Comparison of ENCODE assay signal across 20 mouse cellular contexts in genomic region chr2:68888094-68888705, GRCm38 (mm10). TPM values are rescaled to one million over a fixed set of nuclear protein-coding genes. Genes with fewer than 3 reads are reported as not detected.
DNase-seq lines count a peak whose midpoint lies in the region; ATAC-seq and TF ChIP-seq lines count a peak whose summit lies in the region.
"Had no signal": no experiment of that assay in that cellular context is flagged by ENCODE, and none has a peak within 500 bp of the region (broad histone marks: within the 10 kb centered on the region; RNA-seq: fewer than 3 reads in every experiment).

No protein-coding gene starts in this region.

- no peak for ATAC-seq in kidney, embryonic 15.5 days (replicated peaks; ENCODE audit: low FRiP score)
- no peak for ATAC-seq in kidney, embryonic 14.5 days (ENCODE audit: low FRiP score, low TSS enrichment)
- no peak for ATAC-seq in neural tube, embryonic 15.5 days (ENCODE audit: low FRiP score)
- ATAC-seq in liver, embryonic 12.5 days = no peak

- H3K4me3 ChIP-seq in kidney, embryonic 15.5 days (replicated peaks) = no peak overlapping the region
- no peak overlapping the region for H3K4me3 ChIP-seq in kidney, embryonic 14.5 days (ENCODE audit: low read length)
- no peak overlapping the region for H3K4me3 ChIP-seq in neural tube, embryonic 15.5 days (replicated peaks)
- H3K4me3 ChIP-seq in cortical plate, adult 2 months (ENCODE audit: insufficient read depth, low read length) = no peak overlapping the region
- H3K4me3 ChIP-seq in olfactory bulb, adult 2 months (ENCODE audit: insufficient read depth, low read depth, low read length) = no peak overlapping the region
- no peak overlapping the region for H3K4me3 ChIP-seq in liver, embryonic 12.5 days
- H3K4me3 ChIP-seq: embryonic facial prominence, embryonic 15.5 days; forebrain, embryonic 12.5 days; heart, embryonic 10.5 days; limb, embryonic 13.5 days; liver, embryonic 15.5 days had no signal

- peaks cover 29% of the 10 kb centered on the region for H3K4me1 ChIP-seq in kidney, embryonic 15.5 days
- H3K4me1 ChIP-seq in kidney, embryonic 14.5 days (ENCODE audit: control insufficient read depth, insufficient read depth, low read length) = peaks cover 13% of the 10 kb centered on the region
- peaks cover 11% of the 10 kb centered on the region; the same call in 1 of the 2 replicates for H3K4me1 ChIP-seq in neural tube, embryonic 15.5 days
- H3K4me1 ChIP-seq in cortical plate, adult 2 months (ENCODE audit: control insufficient read depth, insufficient read depth, low read length) = peaks cover 7% of the 10 kb centered on the region
- peaks cover 19% of the 10 kb centered on the region for H3K4me1 ChIP-seq in olfactory bulb, adult 2 months (ENCODE audit: control insufficient read depth, insufficient read depth, low read length)
- peaks cover 15% of the 10 kb centered on the region for H3K4me1 ChIP-seq in liver, embryonic 12.5 days
- H3K4me1 ChIP-seq: liver, embryonic 15.5 days had no signal

- H3K27ac ChIP-seq in kidney, embryonic 15.5 days = 0 out of 2 replicates have a peak overlapping the region, but pooled peaks have one; percentile 48
- H3K27ac ChIP-seq in kidney, embryonic 14.5 days (ENCODE audit: low read depth, low read length) = no peak overlapping the region
- no peak overlapping the region for H3K27ac ChIP-seq in neural tube, embryonic 15.5 days (replicated peaks)
- peak overlapping the region; percentile 65; the same call in 1 of the 2 replicates for H3K27ac ChIP-seq in cortical plate, adult 2 months (ENCODE audit: insufficient read depth, low read length)
- 0 out of 2 replicates have a peak overlapping the region, but pooled peaks have one; percentile 8 for H3K27ac ChIP-seq in olfactory bulb, adult 2 months (ENCODE audit: insufficient read depth, low read depth, low read length)
- no peak overlapping the region for H3K27ac ChIP-seq in liver, embryonic 12.5 days
- H3K27ac ChIP-seq: embryonic facial prominence, embryonic 15.5 days; forebrain, embryonic 12.5 days; heart, embryonic 10.5 days; limb, embryonic 13.5 days; liver, embryonic 15.5 days had no signal

- no peaks in the 10 kb centered on the region for H3K36me3 ChIP-seq in kidney, embryonic 15.5 days
- no peaks in the 10 kb centered on the region for H3K36me3 ChIP-seq in kidney, embryonic 14.5 days (ENCODE audit: control insufficient read depth, insufficient read depth, low read length)
- H3K36me3 ChIP-seq in neural tube, embryonic 15.5 days = no peaks in the 10 kb centered on the region
- no peaks in the 10 kb centered on the region for H3K36me3 ChIP-seq in liver, embryonic 12.5 days
- H3K36me3 ChIP-seq: embryonic facial prominence, embryonic 15.5 days; forebrain, embryonic 12.5 days; heart, embryonic 10.5 days; limb, embryonic 13.5 days; liver, embryonic 15.5 days had no signal

- TF ChIP-seq CTCF in cortical plate, adult 2 months (IDR thresholded peaks at IDR 0.05; ENCODE audit: extremely low read depth, insufficient read depth, low read length) = no peak
- no peak for TF ChIP-seq CTCF in olfactory bulb, adult 2 months (IDR thresholded peaks at IDR 0.05; ENCODE audit: insufficient read depth, low read depth, low read length)

- no peak overlapping the region for H3K9ac ChIP-seq in kidney, embryonic 15.5 days
- H3K9ac ChIP-seq in kidney, embryonic 14.5 days (ENCODE audit: low read depth, low read length) = no peak overlapping the region
- no peak overlapping the region for H3K9ac ChIP-seq in neural tube, embryonic 15.5 days (replicated peaks)
- H3K9ac ChIP-seq in liver, embryonic 12.5 days = no peak overlapping the region
- H3K9ac ChIP-seq: embryonic facial prominence, embryonic 15.5 days; forebrain, embryonic 12.5 days; limb, embryonic 13.5 days; liver, embryonic 15.5 days had no signal

- no peaks in the 10 kb centered on the region for H3K27me3 ChIP-seq in kidney, embryonic 15.5 days
- H3K27me3 ChIP-seq in kidney, embryonic 14.5 days (ENCODE audit: control insufficient read depth, insufficient read depth, low read length) = no peaks in the 10 kb centered on the region
- no peaks in the 10 kb centered on the region for H3K27me3 ChIP-seq in neural tube, embryonic 15.5 days (replicated peaks)
- no peaks in the 10 kb centered on the region for H3K27me3 ChIP-seq in liver, embryonic 12.5 days (replicated peaks)
- H3K27me3 ChIP-seq: embryonic facial prominence, embryonic 15.5 days; forebrain, embryonic 12.5 days; limb, embryonic 13.5 days; liver, embryonic 15.5 days had no signal

- peak; percentile 2 for DNase-seq in neural tube, embryonic 10.5 days (ENCODE audit: extremely low spot score, low spot score)
- DNase-seq in left cerebral cortex, adult 8-10 months (ENCODE audit: low spot score in 2 of 2) = no peak
- DNase-seq: adrenal gland, adult 2 months; cerebellum, postnatal 10 days; embryo, embryonic 11 days; gastrocnemius, postnatal 14 days; kidney, postnatal 14 days; spleen, adult 18-20 months; thymus, postnatal 36 days had no signal

- H3K9me3 ChIP-seq in kidney, embryonic 15.5 days (replicated peaks) = no peaks in the 10 kb centered on the region
- H3K9me3 ChIP-seq in kidney, embryonic 14.5 days (ENCODE audit: control insufficient read depth, low read length) = no peaks in the 10 kb centered on the region
- no peaks in the 10 kb centered on the region for H3K9me3 ChIP-seq in neural tube, embryonic 15.5 days (replicated peaks)
- H3K9me3 ChIP-seq in liver, embryonic 12.5 days (replicated peaks) = no peaks in the 10 kb centered on the region
- H3K9me3 ChIP-seq: embryonic facial prominence, embryonic 15.5 days; forebrain, embryonic 12.5 days; heart, embryonic 10.5 days; limb, embryonic 13.5 days; liver, embryonic 15.5 days had no signal

- no peak overlapping the region for H3K4me2 ChIP-seq in kidney, embryonic 15.5 days
- H3K4me2 ChIP-seq in kidney, embryonic 14.5 days (replicated peaks; ENCODE audit: low read depth, low read length) = no peak overlapping the region
- H3K4me2 ChIP-seq in neural tube, embryonic 15.5 days = no peak overlapping the region
- H3K4me2 ChIP-seq in liver, embryonic 12.5 days = no peak overlapping the region
- H3K4me2 ChIP-seq: embryonic facial prominence, embryonic 15.5 days; forebrain, embryonic 12.5 days; limb, embryonic 13.5 days; liver, embryonic 15.5 days had no signal

- no peak for TF ChIP-seq POLR2A in cortical plate, adult 2 months (IDR thresholded peaks at IDR 0.05; ENCODE audit: extremely low read depth, insufficient read depth, low read length)
- TF ChIP-seq POLR2A in olfactory bulb, adult 2 months (IDR thresholded peaks at IDR 0.05; ENCODE audit: insufficient read depth, low read depth, low read length) = no peak

- 66% methylated on average over 3 of the region's 3 CpGs for WGBS in kidney, embryonic 15.5 days
- WGBS in kidney, embryonic 14.5 days = 75% methylated on average over 3 of the region's 3 CpGs
- WGBS in neural tube, embryonic 15.5 days = 68% methylated on average over 3 of the region's 3 CpGs
- 77% methylated on average over 3 of the region's 3 CpGs for WGBS in olfactory bulb, adult 2 months
- WGBS in liver, embryonic 12.5 days (ENCODE audit: insufficient replicate concordance) = 68% methylated on average over 3 of the region's 3 CpGs

RNA-seq across cellular contexts. Expression of gene Cers6, which starts 27.0 kb away (rescaled TPM):
- polyA plus RNA-seq in kidney, embryonic 15.5 days (2015; fragmentation: Nextera tagmentation; extraction: Ambion mirVana) = 33.0 and 36.8 TPM in 2 replicates
- polyA plus RNA-seq in kidney, embryonic 14.5 days (2014; fragmentation: Nextera tagmentation; extraction: Ambion mirVana) = 34.0 and 46.7 TPM in 2 replicates
- 51.1 and 52.1 TPM in 2 replicates for polyA plus RNA-seq in neural tube, embryonic 15.5 days (2015; fragmentation: Nextera tagmentation; extraction: Ambion mirVana)
- polyA plus RNA-seq in cortical plate, adult 2 months (2012; rRNA removed) = 25.7 and 26.5 TPM in 2 replicates
- not detected in 2 replicates for polyA plus RNA-seq in olfactory bulb, adult 2 months (2012; ENCODE audit: insufficient read depth, insufficient read length, low replicate concordance, missing spikeins)
- 10 to 100 TPM; 54.7 to 63.1 (median 59.9) TPM for total RNA-seq in left cerebral cortex, adult 8-10 months (2022)
- 7.0 and 7.3 TPM in 2 replicates for polyA plus RNA-seq in liver, embryonic 12.5 days (2016; fragmentation: Nextera tagmentation; extraction: Ambion mirVana)

Comparison
In these comparisons a context has a peak if more than half of its experiments do, and no peak if none do; other contexts are left out.
1. H3K27ac ChIP-seq: peak in kidney, embryonic 15.5 days (single experiment), cortical plate, adult 2 months (single experiment) and olfactory bulb, adult 2 months (single experiment); none in kidney, embryonic 14.5 days (single experiment), neural tube, embryonic 15.5 days (single experiment) and liver, embryonic 12.5 days (single experiment).